Mouse (Mus musculus) forebrain, postnatal 0 days (tissue): ENCODE results near the gene Sh3bp5. TPM values are rescaled to one million over a fixed set of nuclear protein-coding genes. Genes with fewer than 3 reads are reported as not detected.

Experiments
- ATAC-seq: fragments of 200-750 bp; cut with Nextera tagmentation; 2 replicates; pipeline ENCODE4 v1.8.0; 2017; ENCODE audit warnings: mild to moderate bottlenecking, moderate library complexity
- DNase-seq: peaks from one replicate; pipeline ENCODE4 v3.0.0-alpha.2; 2015
- H3K27ac ChIP-seq: fragments of 300-500 bp; sonication (generic); 2 replicates; pipeline ENCODE4 v1.5.1; 2014; ENCODE audit warnings: low read depth, mild to moderate bottlenecking, antibody characterized with exemption, low read length, moderate library complexity, mixed read lengths
- H3K27me3 ChIP-seq: fragments of 300-500 bp; sonication (generic); 2 replicates; pipeline ENCODE4 v1.6.1; 2014; ENCODE audit warnings: mild to moderate bottlenecking, low read length, mixed read lengths; ENCODE audit not compliant: insufficient read depth
- H3K36me3 ChIP-seq: fragments of 300-500 bp; sonication (generic); 2 replicates; pipeline ENCODE4 v1.6.1; 2014; ENCODE audit warnings: mild to moderate bottlenecking, moderate library complexity; ENCODE audit not compliant: insufficient read depth
- H3K4me1 ChIP-seq: fragments of 300-500 bp; sonication (generic); 2 replicates; pipeline ENCODE4 v1.6.1; 2014; ENCODE audit warnings: antibody characterized with exemption; ENCODE audit not compliant: insufficient read depth
- H3K4me2 ChIP-seq: fragments of 300-500 bp; sonication (generic); 2 replicates; pipeline ENCODE4 v1.6.1; 2014; ENCODE audit warnings: low read depth, mild to moderate bottlenecking, moderate library complexity
- H3K4me3 ChIP-seq: fragments of 300-500 bp; sonication (generic); 2 replicates; pipeline ENCODE4 v1.5.1; 2014; ENCODE audit warnings: low read depth, low read length, mixed read lengths
- H3K9ac ChIP-seq: fragments of 300-500 bp; sonication (generic); 2 replicates; pipeline ENCODE4 v1.6.1; 2014; ENCODE audit warnings: mild to moderate bottlenecking
- H3K9me3 ChIP-seq: fragments of 300-500 bp; sonication (generic); 2 replicates; pipeline ENCODE4 v1.6.1; 2016; ENCODE audit warnings: low read length
- CTCF ChIP-seq: sonication (generic); IDR thresholded peaks from 2 replicates; pipeline ENCODE4 v1.5.1; 2016; ENCODE audit warnings: antibody characterized with exemption, control low read depth, low read depth
- WGBS: fragments of 180-500 bp; shearing (Covaris S2); extraction: QIAGEN DNeasy Blood & Tissue Kit; methylation state at CpG from one replicate; pipeline ENCODE4 v1.1.7; 2014; 5-methylcytosine and 5-hydroxymethylcytosine counted together
- polyA plus RNA-seq: library from polyadenylated mRNA; unstranded; fragments of >200 nt; fragmentation: Nextera tagmentation; extraction: Ambion mirVana; gene quantifications from 2 replicates; pipeline ENCODE4 v1.2.1, GENCODE M21; 2015
- total RNA-seq: library from RNA; depleted of rRNA; stranded (reverse); fragments of >200 nt; gene quantifications from 2 replicates; pipeline ENCODE4 v1.2.3, GENCODE M21; 2014

Gene Sh3bp5
- total and polyA plus RNA-seq, 2 experiments from 2014 or later: 67.9 to 165 TPM

DNA sequence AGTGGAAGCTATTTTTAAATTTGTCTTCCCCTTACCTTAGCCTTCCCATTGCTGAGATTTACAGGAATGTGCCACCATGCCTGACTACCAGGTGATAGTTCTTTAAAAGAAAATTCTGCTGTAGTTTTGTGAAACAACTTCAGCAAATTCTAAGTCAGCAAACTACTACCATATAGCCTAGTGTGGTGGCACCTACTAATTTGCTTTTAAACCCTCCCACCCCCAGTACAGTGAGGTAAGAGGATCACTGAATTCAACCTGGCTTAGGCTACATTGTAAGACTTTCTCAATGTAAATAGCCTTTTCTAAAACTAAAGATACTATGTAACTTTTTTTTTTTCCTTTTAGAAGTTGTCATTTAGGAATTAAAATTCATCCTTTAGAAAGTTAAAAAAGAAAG lies 97.9 kb downstream of the Sh3bp5 start:
- Histone ChIP-seq H3K9me3 (no peaks in the 10 kb centered on the region), H3K9ac (no peak overlapping the region), H3K4me1 (peaks cover 15% of the 10 kb centered on the region; the same call in 1 of the 2 replicates), H3K27me3 (no peaks in the 10 kb centered on the region), H3K36me3 (0 out of 2 replicates have a peak, but pooled peaks cover under 1% of the 10 kb centered on the region), H3K4me2 (peak overlapping the region; percentile 51), H3K4me3 (peak overlapping the region; percentile 81; the same call in 1 of the 2 replicates), H3K27ac (no peak overlapping the region)
- DNase-seq (no peak), ATAC-seq (no peak)
- TF ChIP-seq CTCF: no peak

DNA sequence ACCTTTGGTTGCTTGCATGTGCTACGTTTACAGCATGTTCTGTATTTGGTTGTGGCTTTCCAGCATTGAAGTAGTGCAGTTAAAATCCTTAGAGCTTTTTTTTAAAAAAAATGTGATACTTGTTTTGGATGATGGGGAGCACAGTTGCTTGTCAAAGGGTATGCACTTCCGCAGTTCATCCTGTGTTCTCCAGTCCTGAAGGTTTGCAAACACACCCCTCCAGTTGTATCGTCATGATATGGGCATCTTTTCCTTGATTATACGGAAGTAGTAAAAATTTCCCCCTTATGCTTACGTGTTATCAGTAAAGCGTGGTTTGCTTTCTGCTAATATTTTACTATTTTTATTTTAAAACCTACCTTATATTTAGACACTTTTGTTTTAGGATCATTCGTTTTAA lies 98.5 kb downstream of the Sh3bp5 start:
- DNase-seq (no peak), ATAC-seq (no peak)
- H3K4me3 ChIP-seq: peak overlapping the region; percentile 81
- H3K4me2 ChIP-seq: peak overlapping the region; percentile 51
- TF ChIP-seq CTCF: no peak
- H3K27ac ChIP-seq: no peak overlapping the region
- H3K9ac ChIP-seq: peak overlapping the region; percentile 84
- H3K36me3 ChIP-seq: no peaks in the 10 kb centered on the region
- 36% methylated on average over 7 of the region's 7 CpGs for whole genome bisulfite sequencing
- no peaks in the 10 kb centered on the region for H3K27me3 ChIP-seq
- peaks cover 15% of the 10 kb centered on the region; the same call in 1 of the 2 replicates for H3K4me1 ChIP-seq
- no peaks in the 10 kb centered on the region for H3K9me3 ChIP-seq

- Histone ChIP-seq H3K9me3 (no peaks in the 10 kb centered on the region), H3K27ac (peak within 1 kb of the TSS; percentile 92), H3K9ac (peak within 1 kb of the TSS; percentile 84), H3K27me3 (no peaks in the 10 kb centered on the region), H3K36me3 (no peaks in the 10 kb centered on the region), H3K4me3 (peak within 1 kb of the TSS; percentile 81), H3K4me2 (peak within 1 kb of the TSS; percentile 51), H3K4me1 (peaks cover 15% of the 10 kb centered on the region; the same call in 1 of the 2 replicates)
- peak; percentile 96 for ATAC-seq
- WGBS: under 1% methylated on average over 76 of the region's 78 CpGs
- DNase-seq: peak; percentile 99
- TF ChIP-seq CTCF: peak; percentile 63
Observed at GRCm38 (mm10) chr14:31336369-31337155, 99.3 kb downstream of the Sh3bp5 start, which contains the start of gene Capn7. Gene Capn7 (plus strand): TSS chr14:31336638.

GRCm38 (mm10) chr14:31335765-31336164 lies 100.1 kb downstream of the Sh3bp5 start:
- ATAC-seq: peak; percentile 44
- Histone ChIP-seq H3K4me3 (peak overlapping the region; percentile 81), H3K27me3 (no peaks in the 10 kb centered on the region), H3K4me1 (peaks cover 15% of the 10 kb centered on the region; the same call in 1 of the 2 replicates), H3K9me3 (no peaks in the 10 kb centered on the region), H3K36me3 (no peaks in the 10 kb centered on the region), H3K4me2 (peak overlapping the region; percentile 51), H3K27ac (0 out of 2 replicates have a peak overlapping the region, but pooled peaks have one; percentile 92), H3K9ac (peak overlapping the region; percentile 84)
- 32% methylated on average over 3 of the region's 3 CpGs for WGBS
- DNase-seq: no peak
- no peak for TF ChIP-seq CTCF

- no peak for TF ChIP-seq CTCF
- WGBS: 82% methylated on average over 4 of the region's 4 CpGs
- Histone ChIP-seq H3K4me3 (no peak overlapping the region), H3K4me1 (0 out of 2 replicates have a peak, but pooled peaks cover 6% of the 10 kb centered on the region), H3K4me2 (no peak overlapping the region), H3K27me3 (no peaks in the 10 kb centered on the region), H3K9ac (no peak overlapping the region), H3K27ac (no peak overlapping the region), H3K36me3 (no peaks in the 10 kb centered on the region), H3K9me3 (no peaks in the 10 kb centered on the region)
- ATAC-seq: no peak
- no peak for DNase-seq
Observed at GRCm38 (mm10) chr14:31330957-31331356, 104.9 kb downstream of the Sh3bp5 start.

GRCm38 (mm10) chr14:31329741-31330140 lies 106.1 kb downstream of the Sh3bp5 start:
- WGBS: 54% methylated on average over 2 of the region's 2 CpGs
- Histone ChIP-seq H3K9ac (no peak overlapping the region), H3K9me3 (no peaks in the 10 kb centered on the region)

GRCm38 (mm10) chr14:31327681-31328080 lies 108.2 kb downstream of the Sh3bp5 start:
- no peaks in the 10 kb centered on the region for H3K36me3 ChIP-seq
- no peaks in the 10 kb centered on the region for H3K4me1 ChIP-seq
- DNase-seq (peak; percentile 7), ATAC-seq (no peak; the same call in 1 of the 2 replicates)
- peak; percentile 49 for TF ChIP-seq CTCF
- WGBS: 86% methylated on average over 4 of the region's 4 CpGs
- no peak overlapping the region for H3K9ac ChIP-seq
- H3K4me2 ChIP-seq: no peak overlapping the region
- no peak overlapping the region for H3K27ac ChIP-seq
- H3K27me3 ChIP-seq: no peaks in the 10 kb centered on the region
- no peak overlapping the region for H3K4me3 ChIP-seq
- no peaks in the 10 kb centered on the region for H3K9me3 ChIP-seq

More at GRCm38 (mm10) chr14:31329741-31330140, 106.1 kb downstream of the Sh3bp5 start:
- H3K27ac ChIP-seq: no peak overlapping the region
- H3K4me1 ChIP-seq: no peaks in the 10 kb centered on the region
- H3K36me3 ChIP-seq: no peaks in the 10 kb centered on the region
- no peak for TF ChIP-seq CTCF
- DNase-seq: no peak
- no peaks in the 10 kb centered on the region for H3K27me3 ChIP-seq
- no peak for ATAC-seq
- no peak overlapping the region for H3K4me3 ChIP-seq
- H3K4me2 ChIP-seq: no peak overlapping the region
